ENCODE assay signal across 10 mouse cellular contexts in genomic region chr11:120160478-120160877, GRCm38 (mm10). TPM values are rescaled to one million over a fixed set of nuclear protein-coding genes. Genes with fewer than 3 reads are reported as not detected.
DNase-seq lines count a peak whose midpoint lies in the region; ATAC-seq and TF ChIP-seq lines count a peak whose summit lies in the region.
"Had no signal": no experiment of that assay in that cellular context is flagged by ENCODE, and none has a peak within 500 bp of the region (broad histone marks: within the 10 kb centered on the region; RNA-seq: fewer than 3 reads in every experiment).

No protein-coding gene starts in this region.

- no peak for ATAC-seq in forebrain, embryonic 14.5 days
- no peak for ATAC-seq in forebrain, embryonic 11.5 days (replicated peaks; ENCODE audit: low FRiP score)

- H3K27ac ChIP-seq in forebrain, embryonic 14.5 days (ENCODE audit: low read depth, low read length): no peak overlapping the region
- no peak overlapping the region for H3K27ac ChIP-seq in forebrain, embryonic 11.5 days (ENCODE audit: low read depth, low read length)
- H3K27ac ChIP-seq: heart, embryonic 15.5 days; liver, embryonic 15.5 days had no signal

- no peaks in the 10 kb centered on the region for H3K9me3 ChIP-seq in forebrain, embryonic 14.5 days (replicated peaks; ENCODE audit: control insufficient read depth, low read length)
- H3K9me3 ChIP-seq in forebrain, embryonic 11.5 days (ENCODE audit: control insufficient read depth, low read length): no peaks in the 10 kb centered on the region
- H3K9me3 ChIP-seq: heart, embryonic 15.5 days; liver, embryonic 15.5 days had no signal

- 78% methylated on average over 4 of the region's 4 CpGs for WGBS in forebrain, embryonic 14.5 days
- 74% methylated on average over 4 of the region's 4 CpGs for WGBS in forebrain, embryonic 11.5 days
- 80% methylated on average over 4 of the region's 4 CpGs for WGBS in lung, adult 2 months

- H3K4me2 ChIP-seq in forebrain, embryonic 14.5 days (ENCODE audit: low read length): no peak overlapping the region
- H3K4me2 ChIP-seq in forebrain, embryonic 11.5 days (ENCODE audit: low read depth, low read length, severe bottlenecking): no peak overlapping the region
- H3K4me2 ChIP-seq: heart, embryonic 15.5 days; liver, embryonic 15.5 days had no signal

- H3K9ac ChIP-seq in forebrain, embryonic 14.5 days (ENCODE audit: low read length): peak overlapping the region; percentile 17; the same call in 1 of the 2 replicates
- no peak overlapping the region for H3K9ac ChIP-seq in forebrain, embryonic 11.5 days (ENCODE audit: low read length)
- H3K9ac ChIP-seq: heart, embryonic 15.5 days; liver, embryonic 15.5 days had no signal

- DNase-seq in forebrain, embryonic 14.5 days (ENCODE audit: low spot score): peak; percentile 17
- DNase-seq in forebrain, embryonic 11.5 days (ENCODE audit: low spot score): no peak
- no peak for DNase-seq in lung, adult 2 months
- DNase-seq in lung, postnatal 25 days (ENCODE audit: low spot score): no peak
- peak; percentile 53 for DNase-seq in adrenal gland, postnatal 25 days
- peak; percentile 51 for DNase-seq in lung, postnatal 36 days
- no peak for DNase-seq in urinary bladder, postnatal 36 days (ENCODE audit: low spot score in 2 of 2)
- DNase-seq in thymus, postnatal 0 days (ENCODE audit: low spot score): no peak

- H3K4me1 ChIP-seq in forebrain, embryonic 14.5 days (ENCODE audit: control insufficient read depth, insufficient read depth, low read length): 0 out of 2 replicates have a peak, but pooled peaks cover 2% of the 10 kb centered on the region
- peaks cover 2% of the 10 kb centered on the region; the same call in 1 of the 2 replicates for H3K4me1 ChIP-seq in forebrain, embryonic 11.5 days (replicated peaks; ENCODE audit: control insufficient read depth, insufficient read depth, low read length)
- peaks cover 5% of the 10 kb centered on the region; the same call in 1 of the 2 replicates for H3K4me1 ChIP-seq in lung, adult 2 months (ENCODE audit: control insufficient read depth, insufficient read depth, low read length)

- no peak overlapping the region for H3K4me3 ChIP-seq in forebrain, embryonic 14.5 days (ENCODE audit: low read depth, low read length)
- no peak overlapping the region for H3K4me3 ChIP-seq in forebrain, embryonic 11.5 days (ENCODE audit: low read depth, low read length)
- no peak overlapping the region for H3K4me3 ChIP-seq in lung, adult 2 months (replicated peaks; ENCODE audit: extremely low read depth, low read depth, low read length)
- H3K4me3 ChIP-seq: heart, embryonic 15.5 days; liver, embryonic 15.5 days had no signal

- no peaks in the 10 kb centered on the region for H3K36me3 ChIP-seq in forebrain, embryonic 14.5 days (ENCODE audit: control insufficient read depth, insufficient read depth, low read length)
- H3K36me3 ChIP-seq in forebrain, embryonic 11.5 days (ENCODE audit: control insufficient read depth, insufficient read depth, low read length): no peaks in the 10 kb centered on the region
- H3K36me3 ChIP-seq: heart, embryonic 15.5 days; liver, embryonic 15.5 days had no signal

- TF ChIP-seq CTCF in lung, adult 2 months (IDR thresholded peaks at IDR 0.05; ENCODE audit: insufficient read depth, low read length): peak; percentile 66

- TF ChIP-seq POLR2A in lung, adult 2 months (IDR thresholded peaks at IDR 0.05; ENCODE audit: borderline replicate concordance, extremely low read depth, low read depth, low read length): no peak

- H3K27me3 ChIP-seq in forebrain, embryonic 14.5 days (replicated peaks; ENCODE audit: control insufficient read depth, insufficient read depth, low read length): no peaks in the 10 kb centered on the region
- H3K27me3 ChIP-seq in forebrain, embryonic 11.5 days (ENCODE audit: control insufficient read depth, insufficient read depth, low read length): no peaks in the 10 kb centered on the region
- H3K27me3 ChIP-seq: heart, embryonic 15.5 days; liver, embryonic 15.5 days had no signal

RNA-seq across cellular contexts. Expression of gene Slc38a10, which starts 9.3 kb away (rescaled TPM):
- polyA plus RNA-seq in forebrain, embryonic 14.5 days (2014; fragmentation: Nextera tagmentation; extraction: Ambion mirVana): 53.6 and 72.5 TPM in 2 replicates
- 58.3 and 68.2 TPM in 2 replicates for polyA plus RNA-seq in forebrain, embryonic 11.5 days (2014; fragmentation: Nextera tagmentation; extraction: Ambion mirVana)
- polyA plus RNA-seq in lung, adult 2 months (2012; rRNA removed): 132 and 170 TPM in 2 replicates
- total RNA-seq in adrenal gland, postnatal 25 days (2021): 122 and 163 TPM in 2 replicates
- polyA plus RNA-seq in thymus, postnatal 0 days (2015; fragmentation: Nextera tagmentation; extraction: Ambion mirVana): 58.9 and 60.9 TPM in 2 replicates

Comparison
In these comparisons a context has a peak if more than half of its experiments do, and no peak if none do; other contexts are left out.
1. DNase-seq: peak in forebrain, embryonic 14.5 days (single experiment), adrenal gland, postnatal 25 days (single experiment) and lung, postnatal 36 days (single experiment); none in forebrain, embryonic 11.5 days (single experiment), lung, adult 2 months (single experiment), lung, postnatal 25 days (single experiment), urinary bladder, postnatal 36 days (0 of 2) and thymus, postnatal 0 days (single experiment).